Mouse (Mus musculus): ENCODE measurements at regions not wholly inside any gene's neighbourhood (a gene's known extent, or its start where the extent isn't known, plus 50 kb on each side); places are given as distances from the start of the nearest gene placed in this dataset.

DNA sequence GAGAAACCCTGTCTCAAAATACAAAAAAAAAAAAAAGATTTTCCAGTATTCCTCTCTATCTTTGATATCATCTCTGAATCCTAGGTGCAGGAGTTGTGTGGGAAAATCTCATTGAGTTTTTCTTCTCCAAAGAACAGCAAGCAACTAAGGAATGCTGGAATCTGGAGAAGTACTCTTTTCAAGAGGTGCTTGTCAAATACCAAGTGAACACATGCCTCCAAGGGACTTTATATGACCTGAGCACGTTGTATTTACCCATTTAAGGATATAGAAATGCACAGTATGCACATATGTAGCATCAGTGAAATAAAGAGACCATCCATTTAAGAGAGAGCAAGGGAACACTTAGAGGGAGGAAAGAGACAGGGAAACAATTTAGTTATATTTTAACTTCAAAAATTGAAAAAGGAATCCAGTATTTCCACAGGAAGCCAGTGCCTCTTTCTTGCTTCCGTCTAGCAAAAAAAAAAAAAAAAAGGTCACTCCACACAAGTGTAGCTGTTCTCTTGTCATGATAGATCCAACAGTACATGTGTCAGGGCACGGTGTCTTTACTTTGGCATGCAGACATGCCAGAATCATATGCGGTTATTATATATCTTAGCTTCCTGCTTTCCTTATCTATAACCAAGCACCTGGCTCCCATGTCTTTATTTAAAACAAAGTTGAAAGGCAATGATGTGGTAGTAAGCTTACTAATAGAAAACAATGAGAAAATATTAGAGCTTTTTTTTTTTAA lies 212.1 kb upstream of the Etaa1 start:
- DNase-seq (ENCODE audit: low spot score in 2 of 2), result no peak

DNA sequence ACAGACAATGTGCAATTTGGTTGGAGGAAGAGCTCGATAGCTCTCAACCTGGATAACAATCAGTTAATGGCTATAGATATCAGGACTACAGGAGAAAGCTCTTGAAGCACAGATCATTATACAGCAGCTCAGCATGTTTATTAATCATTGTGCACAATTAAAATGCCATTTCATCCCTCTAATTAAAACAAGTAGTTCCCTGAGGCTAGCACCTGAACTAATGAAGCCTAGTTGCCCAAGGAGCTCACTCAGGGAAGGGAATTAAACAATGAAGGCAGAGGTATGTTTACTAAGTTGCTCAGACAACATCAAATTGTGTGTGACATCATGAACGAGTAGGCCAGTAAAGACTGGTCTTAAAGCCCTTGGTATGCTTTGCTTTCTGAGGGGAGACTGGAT lies 210.3 kb upstream of the Etaa1 start:
- DNase-seq (ENCODE audit: low spot score in 2 of 2), result no peak

DNA sequence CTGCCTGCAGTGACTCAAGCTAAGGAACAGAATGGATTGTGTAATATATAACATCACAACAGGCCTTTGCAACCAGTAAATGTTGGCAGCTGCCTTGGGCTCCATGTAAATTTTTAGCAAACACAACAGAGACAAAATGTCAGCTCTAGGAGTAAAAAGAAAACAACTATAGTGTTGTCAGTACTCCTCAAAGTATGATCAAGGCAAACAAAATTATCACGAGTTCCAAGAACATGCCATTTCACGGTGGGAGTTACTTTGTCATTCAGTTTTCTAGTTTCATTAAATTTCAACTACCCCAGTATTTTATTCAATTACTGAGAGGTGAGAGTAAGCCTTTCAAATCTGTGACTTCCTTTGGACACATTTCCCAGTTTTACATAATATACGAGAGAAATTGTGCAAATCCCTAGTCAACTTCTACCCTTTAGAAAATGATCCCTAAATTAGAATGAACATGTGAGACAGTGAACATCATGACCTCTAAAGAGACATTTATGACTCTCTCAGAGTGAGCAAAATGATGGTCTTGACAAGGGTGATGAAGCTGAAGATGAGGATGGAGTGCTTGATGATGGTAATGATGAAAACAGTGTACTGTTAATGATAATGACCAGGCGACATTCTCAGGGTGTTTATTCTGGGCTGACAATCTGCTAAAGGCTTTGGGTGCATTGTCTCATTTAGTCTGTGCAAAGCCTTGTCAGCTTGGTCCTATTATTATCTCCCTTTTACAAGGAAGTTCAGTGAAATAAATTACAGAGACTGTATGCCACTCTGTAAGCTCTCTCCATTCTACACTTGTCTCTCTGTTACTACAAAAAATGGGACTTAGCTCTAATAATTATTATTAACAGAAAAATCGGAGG lies 209.7 kb upstream of the Etaa1 start:
- no peak for DNase-seq (ENCODE audit: low spot score in 2 of 2)

DNA sequence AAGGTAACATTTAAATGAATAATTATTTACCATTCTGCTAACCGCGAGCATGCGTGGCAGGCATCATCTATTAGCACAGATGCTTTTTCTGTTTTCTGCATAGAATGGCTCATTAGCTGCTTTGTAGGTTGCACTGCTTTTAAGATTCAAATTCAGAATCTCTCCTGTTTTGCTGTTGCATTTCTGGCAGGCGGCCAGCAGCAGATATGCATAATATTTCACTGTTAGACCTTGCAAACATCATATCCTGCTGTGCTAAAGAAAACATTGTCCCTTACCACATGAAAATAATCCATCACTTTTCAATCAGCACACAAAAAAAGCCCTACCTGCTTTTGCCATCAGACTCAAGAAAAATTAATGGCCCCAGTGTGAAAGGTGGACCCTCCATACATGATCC lies 202.8 kb upstream of the Etaa1 start:
- no peak for DNase-seq (ENCODE audit: low spot score in 2 of 2)

DNA sequence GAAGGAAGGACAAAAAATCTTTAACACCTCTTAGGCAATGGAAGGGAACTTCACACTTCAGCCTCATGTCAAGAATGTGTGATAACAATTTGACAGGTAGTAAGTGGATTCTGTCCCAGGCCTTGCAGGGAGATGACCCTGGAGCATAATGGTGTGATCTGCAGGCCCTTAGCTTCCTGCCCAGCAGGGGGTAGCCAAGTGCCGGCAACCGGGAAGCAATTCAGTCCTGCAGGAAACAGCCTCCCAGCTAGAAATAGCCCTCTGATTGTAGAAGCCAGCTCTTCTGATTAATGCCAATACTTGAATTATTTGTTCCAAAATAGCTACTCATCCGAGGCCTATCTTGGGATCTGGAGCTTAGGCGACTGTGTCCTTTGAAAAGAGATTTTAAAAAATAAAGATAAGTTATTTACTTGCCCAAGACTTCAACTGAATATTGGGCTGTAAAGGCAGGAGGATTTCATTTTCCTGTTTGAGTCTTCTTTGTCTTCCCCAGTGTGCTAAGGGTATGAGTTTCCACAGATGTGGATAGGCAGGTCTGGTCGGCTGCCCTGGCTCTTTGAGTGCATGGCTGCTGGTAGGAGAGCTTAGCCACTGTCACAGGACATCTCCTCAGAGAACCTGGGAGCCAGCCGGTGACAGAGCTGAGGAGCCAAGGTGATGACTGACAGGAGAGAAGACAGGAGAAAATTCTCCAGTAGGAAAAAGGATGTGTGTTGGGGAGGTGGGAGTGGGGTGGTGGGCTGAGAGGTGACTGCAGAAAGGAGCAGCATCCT lies 198.3 kb upstream of the Etaa1 start:
- DNase-seq (ENCODE audit: low spot score in 2 of 2), result peak in 1 of 2 experiments; percentile 14

DNA sequence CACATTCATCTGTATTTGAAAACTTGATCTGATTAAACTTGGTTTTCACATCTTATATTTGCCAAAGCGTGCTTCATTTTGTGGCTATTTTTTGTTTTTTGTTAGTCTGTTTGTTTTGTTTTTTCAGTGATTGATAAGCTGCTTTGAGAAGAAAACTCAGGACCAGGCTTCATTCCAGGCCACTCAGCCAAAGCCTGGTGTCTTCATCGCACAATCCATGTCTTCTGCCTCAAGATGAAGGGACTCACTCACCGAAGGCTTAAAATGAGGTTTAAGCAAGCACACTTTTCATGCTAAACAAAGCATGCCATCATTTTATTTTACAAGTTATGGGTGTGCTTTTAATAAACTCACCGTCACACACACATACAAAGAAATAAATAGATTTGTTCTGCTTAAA lies 197.7 kb upstream of the Etaa1 start:
- no peak for DNase-seq (ENCODE audit: low spot score in 2 of 2)

DNA sequence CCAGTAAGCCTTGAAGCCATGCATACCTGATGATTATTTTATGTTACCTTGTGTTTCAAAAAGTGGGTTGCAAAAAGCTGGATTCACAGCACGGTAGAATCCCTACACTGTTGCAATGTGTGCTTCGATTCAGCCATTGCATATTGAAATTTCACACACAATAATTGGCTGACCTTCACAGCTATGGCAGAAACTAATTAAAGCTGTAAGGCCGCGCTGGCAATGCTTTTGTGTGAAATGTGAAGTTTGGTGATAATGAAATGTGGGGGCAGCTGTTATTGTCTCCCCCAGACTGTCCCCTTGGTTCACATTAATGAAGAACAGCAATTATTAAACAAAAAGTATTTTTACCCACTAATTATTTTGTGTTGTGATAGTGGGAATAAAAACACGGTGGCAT lies 173.8 kb upstream of the Etaa1 start:
- no peak for DNase-seq (ENCODE audit: low spot score in 2 of 2)

DNA sequence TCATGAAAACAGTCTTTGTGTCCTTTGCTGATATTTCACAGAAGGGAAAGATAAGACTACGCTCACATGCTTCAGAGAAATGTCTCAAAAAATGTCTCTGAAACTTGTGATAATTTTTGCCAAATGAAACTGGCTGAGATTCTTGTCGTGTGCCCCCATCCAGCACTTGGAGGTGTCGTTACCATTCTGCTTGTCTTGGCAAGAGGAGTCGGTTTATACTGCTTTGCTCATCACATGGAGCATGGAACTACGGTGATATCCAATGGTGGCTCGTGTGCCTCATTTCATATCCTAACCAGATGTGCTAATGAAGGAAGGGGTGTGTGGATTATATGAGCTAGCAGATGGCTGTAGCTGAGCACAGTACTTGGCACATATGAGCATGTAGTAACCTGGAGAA lies 169.4 kb upstream of the Etaa1 start:
- DNase-seq (ENCODE audit: low spot score in 2 of 2), result no peak

DNA sequence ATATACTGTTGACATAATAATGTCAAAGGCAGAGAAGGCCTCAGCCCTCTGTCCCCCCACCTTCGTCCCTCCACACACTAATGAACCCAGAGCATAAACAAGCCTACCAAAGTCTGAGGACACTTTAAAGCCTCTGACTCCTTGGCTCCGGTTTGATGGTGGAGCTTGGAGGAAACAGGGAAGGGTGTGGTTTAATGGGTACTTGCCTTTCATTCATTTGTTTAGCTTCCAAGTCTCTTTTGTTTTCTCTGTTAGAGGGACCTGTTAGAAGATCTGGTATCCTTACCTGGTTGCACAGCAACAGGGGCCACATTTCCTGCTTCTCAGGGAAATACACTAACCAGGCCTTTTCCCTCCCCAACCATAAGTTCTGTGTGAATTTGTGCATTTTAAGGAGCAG lies 168.9 kb upstream of the Etaa1 start:
- no peak for DNase-seq (ENCODE audit: low spot score in 2 of 2)

DNA sequence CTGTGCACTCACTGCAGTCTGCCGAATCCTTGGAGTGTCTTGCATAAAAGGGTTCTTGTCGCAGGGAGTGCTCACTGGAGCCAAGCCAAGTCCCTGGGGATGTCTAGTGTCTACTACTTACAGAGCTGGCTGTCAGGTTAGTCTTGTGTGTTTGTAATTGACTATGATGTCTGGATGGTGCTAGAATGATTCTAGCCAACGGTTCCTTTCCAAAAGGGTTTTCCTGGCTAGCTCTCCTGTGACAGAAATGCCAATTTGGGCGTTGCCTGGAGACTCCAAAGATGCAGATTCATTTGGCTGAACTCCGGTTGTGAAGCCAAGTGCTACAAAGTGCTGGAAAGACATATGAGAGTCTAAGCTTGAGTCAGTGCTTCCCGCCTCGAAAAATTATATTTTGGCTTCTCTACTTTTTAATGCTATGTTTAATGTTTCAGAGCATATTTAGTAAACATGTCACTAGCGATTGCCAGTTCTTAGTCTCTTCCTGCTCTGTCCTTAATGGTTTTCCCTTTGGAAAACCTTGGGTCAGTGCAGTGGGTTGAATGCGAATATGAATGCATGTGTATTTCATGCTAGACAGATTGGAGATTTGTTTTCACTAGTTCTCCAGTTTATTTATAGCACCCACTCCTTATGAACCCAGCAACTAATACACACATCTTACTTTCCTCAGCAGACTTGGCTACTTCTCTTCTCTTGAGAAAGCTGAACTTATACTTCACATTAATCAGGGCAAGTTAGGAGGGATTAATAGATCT lies 162.2 kb upstream of the Etaa1 start:
- no peak for DNase-seq (ENCODE audit: low spot score in 2 of 2)

DNA sequence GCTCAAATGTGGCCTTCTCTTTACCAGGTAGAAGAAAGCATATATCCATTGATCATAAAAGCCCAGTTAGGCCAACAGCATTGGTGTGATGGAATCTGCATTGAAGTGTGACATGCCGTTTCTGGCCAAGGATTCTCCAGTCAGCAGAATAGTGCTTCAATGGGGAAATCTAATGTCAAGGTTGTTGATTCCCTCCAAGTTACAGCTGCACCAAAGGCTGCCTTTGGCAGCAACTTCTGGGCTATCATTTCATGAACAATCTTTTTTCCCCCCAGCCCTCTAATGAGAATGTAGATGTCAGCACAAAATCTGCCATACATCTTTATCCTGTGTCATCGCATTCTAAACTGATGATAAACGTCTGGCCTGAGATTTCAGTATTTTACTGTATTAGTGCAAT lies 149.2 kb upstream of the Etaa1 start:
- DNase-seq (ENCODE audit: low spot score in 2 of 2), result no peak

DNA sequence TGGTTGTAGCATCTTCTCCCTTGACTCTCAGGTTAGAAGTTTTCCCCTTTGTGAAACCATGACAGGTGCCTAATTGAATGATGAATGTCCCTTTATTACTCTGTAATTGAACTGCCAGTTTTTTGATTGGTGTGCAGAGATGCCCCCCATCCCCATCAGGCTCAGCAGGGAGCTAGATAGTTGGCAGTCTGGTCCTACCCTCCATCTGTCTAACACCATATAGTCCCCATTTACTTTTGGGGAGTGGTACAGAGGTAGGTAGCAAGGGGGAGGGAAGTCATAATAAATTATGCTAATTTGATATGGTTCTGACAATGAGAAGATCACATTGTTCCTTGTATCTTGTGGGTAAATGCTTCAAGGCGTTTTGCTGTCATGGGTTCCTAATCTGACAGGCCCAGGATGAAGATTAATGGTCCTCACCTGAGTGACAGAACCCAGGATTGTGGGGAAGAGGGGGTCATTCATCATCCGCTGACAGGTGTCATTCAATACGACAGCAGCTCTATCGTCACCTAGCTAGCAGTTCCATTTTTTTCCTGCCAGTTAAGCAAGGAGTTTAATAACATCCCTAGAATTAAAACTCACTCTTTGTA lies 122.3 kb upstream of the Etaa1 start:
- DNase-seq (ENCODE audit: low spot score in 2 of 2), result no peak

DNA sequence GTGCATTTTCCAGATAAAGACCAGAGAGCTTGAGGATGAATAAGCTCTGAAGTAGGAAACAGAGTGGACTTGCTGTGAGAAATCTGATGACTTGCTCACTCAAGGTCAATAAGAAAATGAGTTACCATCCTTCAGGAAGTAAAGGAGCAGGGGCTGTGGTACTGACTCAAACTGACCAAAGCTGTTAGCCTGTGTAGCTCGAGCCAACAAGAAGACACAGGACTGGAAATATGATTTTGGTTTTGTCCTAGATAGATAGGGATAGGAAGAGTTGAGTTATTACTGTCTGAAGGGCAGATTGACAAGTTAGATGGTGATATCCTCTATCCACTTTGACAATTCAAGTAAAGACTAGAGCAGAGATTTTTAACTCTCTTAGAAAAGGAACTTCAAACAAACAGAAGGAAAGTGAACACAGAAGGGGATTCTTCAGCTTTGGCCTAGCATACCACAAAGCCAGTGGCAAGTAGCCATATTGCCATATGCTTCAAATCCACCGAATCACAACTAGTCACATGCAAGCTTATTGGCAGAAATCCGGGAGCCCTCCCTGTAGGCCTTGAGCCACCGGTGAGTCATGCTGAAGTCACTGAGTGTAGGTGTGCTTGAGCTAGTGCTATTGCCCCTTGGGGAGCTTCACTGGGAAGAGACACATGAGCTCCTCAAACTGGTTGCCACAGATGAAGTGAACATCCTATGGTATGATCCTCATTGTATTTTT lies 117.1 kb upstream of the Etaa1 start:
- DNase-seq (ENCODE audit: low spot score in 2 of 2), result no peak

DNA sequence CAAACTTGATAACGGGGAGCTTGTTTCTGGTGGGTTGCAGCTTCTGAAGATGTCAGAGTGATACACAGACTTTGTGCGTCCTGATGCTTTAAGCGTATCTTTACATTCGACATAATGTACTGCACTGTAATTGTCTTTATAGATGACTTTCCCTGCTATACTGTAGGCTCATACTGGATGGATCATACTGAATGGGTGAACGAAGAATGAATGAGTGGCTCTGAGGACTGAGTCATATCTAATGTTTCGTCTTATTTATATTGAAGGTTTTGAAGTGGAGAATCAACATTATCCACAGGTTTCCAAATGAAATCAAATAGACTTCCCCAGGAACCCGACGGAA lies 116.3 kb upstream of the Etaa1 start:
- no peak for DNase-seq (ENCODE audit: low spot score in 2 of 2)

DNA sequence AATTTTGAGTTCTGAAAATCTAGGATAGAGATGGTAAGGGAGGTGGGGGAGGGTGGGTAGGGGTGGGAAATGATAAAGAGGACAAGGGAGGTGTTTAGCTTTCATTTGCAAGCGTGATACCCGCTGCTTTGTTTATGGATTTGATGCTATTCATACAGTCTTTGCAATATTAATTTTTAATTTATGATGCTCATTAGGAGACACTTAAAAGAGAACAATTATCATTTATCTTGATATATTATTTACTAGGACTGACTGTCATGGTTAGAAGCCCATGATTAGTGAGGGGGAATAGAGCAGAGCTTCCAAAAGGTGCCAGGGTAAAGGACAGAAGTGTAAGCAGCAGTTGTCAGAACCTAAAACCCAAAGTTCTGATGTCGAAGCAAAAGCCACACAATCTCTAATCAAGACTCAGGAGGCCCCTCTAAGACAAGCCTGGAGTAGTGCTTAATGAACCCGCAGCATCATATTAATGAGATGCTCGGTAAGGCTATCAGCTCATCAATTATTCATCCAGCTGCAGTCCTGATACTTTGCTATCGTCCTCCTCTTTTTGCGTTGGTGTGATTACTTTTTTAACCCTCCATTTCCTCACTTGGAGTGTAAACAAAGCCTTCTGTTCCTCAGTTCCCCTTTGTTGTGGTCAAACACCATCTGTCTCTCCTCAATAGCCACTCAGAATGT lies 115.8 kb upstream of the Etaa1 start:
- DNase-seq (ENCODE audit: low spot score in 2 of 2), result no peak

DNA sequence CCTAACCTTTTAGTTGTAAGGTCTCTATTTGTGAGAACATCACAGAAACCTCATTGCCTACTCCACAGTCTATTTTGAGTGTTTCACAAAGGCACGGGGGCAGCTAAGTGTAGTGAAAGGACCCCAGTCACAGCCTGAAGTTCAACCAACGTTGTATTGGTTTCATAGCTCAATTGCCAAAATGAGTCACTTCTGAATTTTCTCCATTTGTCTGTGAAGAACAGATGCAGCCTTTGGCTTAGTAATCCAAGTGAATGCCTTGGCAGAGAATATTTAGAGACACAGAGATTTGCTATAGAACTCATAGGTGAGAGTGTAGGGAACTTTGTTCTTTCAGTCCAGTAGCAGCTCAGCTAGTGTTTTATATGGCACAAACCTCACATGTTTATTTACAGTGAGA lies 114.4 kb upstream of the Etaa1 start:
- DNase-seq (ENCODE audit: low spot score in 2 of 2), result no peak

DNA sequence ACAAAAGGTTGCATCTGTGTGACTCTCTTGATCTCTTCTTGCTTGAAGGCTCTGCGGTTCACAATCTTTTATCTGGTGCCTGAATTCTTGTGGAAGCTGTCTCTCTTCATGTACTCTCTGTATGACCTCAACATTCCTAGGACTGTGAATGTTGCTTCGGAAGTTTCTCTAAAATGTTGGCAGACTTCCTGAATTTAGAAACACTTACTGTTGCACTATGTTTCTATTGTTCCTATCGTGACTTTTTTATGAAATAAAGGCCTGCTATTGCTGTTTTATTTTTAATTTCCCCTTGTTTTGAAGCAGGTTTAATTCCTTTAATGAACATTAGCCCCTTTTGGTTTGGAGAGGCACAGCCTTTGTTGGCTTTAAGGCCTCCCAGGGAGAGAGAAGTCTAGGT lies 114.0 kb upstream of the Etaa1 start:
- no peak for DNase-seq (ENCODE audit: low spot score in 2 of 2)

DNA sequence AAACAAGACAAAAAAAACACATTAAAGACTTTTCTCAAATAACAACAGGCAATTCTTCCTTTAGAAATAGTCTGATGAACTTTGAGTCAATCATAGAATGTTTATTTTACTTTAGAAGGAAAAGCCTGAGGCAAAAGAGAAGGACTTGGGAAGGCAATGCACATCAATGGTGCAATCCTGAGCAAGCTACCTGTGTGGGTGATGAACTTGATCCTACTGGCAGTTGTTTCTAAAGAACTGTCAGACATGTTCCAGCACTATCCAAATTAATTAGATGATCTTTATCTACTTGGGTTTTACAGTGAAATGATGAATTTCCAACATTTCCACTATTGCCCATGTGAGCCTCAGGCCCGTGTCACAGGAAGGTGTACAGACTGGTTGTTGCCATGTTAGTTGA lies 87.9 kb upstream of the Etaa1 start:
- DNase-seq (ENCODE audit: low spot score in 2 of 2), result no peak

DNA sequence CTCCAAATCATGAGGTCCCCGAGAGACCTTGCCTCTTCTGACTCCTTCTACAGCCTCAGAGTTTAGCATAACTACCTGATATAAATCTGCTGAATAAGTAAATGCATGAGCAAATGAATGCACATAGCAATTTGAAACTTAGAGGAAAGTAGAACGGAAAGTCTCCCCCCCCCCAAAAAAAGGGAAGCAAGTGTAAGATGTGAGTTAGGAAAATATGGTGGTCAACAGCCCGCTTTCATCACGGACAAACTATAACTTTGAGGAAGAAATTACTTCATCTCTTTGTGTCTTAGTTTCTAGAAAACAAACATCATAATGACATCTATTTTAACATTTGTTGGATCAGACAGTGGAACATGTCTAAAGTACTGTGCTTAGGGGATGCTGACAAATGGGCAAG lies 77.4 kb upstream of the Etaa1 start:
- no peak for DNase-seq (ENCODE audit: low spot score in 2 of 2)

DNA sequence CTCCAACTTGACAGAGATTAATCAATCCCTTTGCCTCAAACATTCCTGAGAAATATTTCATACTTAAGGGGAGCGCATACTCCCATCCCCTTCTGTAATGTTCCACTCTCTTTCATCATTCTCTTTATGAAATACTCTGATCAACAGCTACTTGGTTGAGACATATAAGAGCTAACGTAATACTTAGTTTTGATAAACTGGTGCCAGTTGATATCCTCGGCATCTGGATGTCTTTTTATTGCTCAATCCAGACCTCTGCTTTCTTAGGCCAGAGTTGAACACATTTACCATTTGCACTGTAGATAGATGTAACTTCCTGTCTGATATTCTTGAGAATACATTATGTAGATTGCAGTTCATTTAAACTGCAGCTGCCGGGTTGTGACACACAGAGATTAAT lies 68.4 kb upstream of the Etaa1 start:
- DNase-seq (ENCODE audit: low spot score in 2 of 2), result no peak
